Mouse (Mus musculus) intestine, embryonic 16.5 days (tissue): ENCODE data around the gene Abca2. TPM values are rescaled to one million over a fixed set of nuclear protein-coding genes. Genes with fewer than 3 reads are reported as not detected.
A peak's percentile ranks its signal among the peaks of the same experiment; 100 is the strongest.

Experiments
- ATAC-seq: fragments of 200-750 bp; cut with Nextera tagmentation; 2 replicates; pipeline ENCODE4 v1.8.0; 2017; ENCODE audit warnings: moderate TSS enrichment, moderate library complexity
- H3K27ac ChIP-seq: fragments of 300-500 bp; sonication (generic); 2 replicates; pipeline ENCODE4 v1.5.1; 2014; ENCODE audit warnings: mild to moderate bottlenecking, low read length
- H3K27me3 ChIP-seq: fragments of 300-500 bp; sonication (generic); replicated peaks from 2 replicates; pipeline ENCODE4 v1.6.1; 2014; ENCODE audit warnings: low read length, control low read depth, mixed read lengths; ENCODE audit not compliant: control insufficient read depth, insufficient read depth
- H3K36me3 ChIP-seq: fragments of 300-500 bp; sonication (generic); 2 replicates; pipeline ENCODE4 v1.6.1; 2014; ENCODE audit warnings: low read length, control low read depth; ENCODE audit not compliant: control insufficient read depth, insufficient read depth
- H3K4me1 ChIP-seq: fragments of 300-500 bp; sonication (generic); 2 replicates; pipeline ENCODE4 v1.6.1; 2014; ENCODE audit warnings: low read length, control low read depth, mixed read lengths; ENCODE audit not compliant: control insufficient read depth, insufficient read depth
- H3K4me2 ChIP-seq: fragments of 300-500 bp; sonication (generic); 2 replicates; pipeline ENCODE4 v1.6.1; 2014; ENCODE audit warnings: low read depth, low read length, control low read depth
- H3K4me3 ChIP-seq: fragments of 300-500 bp; sonication (generic); 2 replicates; pipeline ENCODE4 v1.5.1; 2014; ENCODE audit warnings: mild to moderate bottlenecking, low read length
- H3K9ac ChIP-seq: fragments of 300-500 bp; sonication (generic); 2 replicates; pipeline ENCODE4 v1.6.1; 2014; ENCODE audit warnings: low read depth, low read length
- H3K9me3 ChIP-seq: fragments of 300-500 bp; sonication (generic); 2 replicates; pipeline ENCODE4 v1.6.1; 2016; ENCODE audit warnings: low read length, control low read depth; ENCODE audit not compliant: control insufficient read depth
- WGBS: fragments of 180-500 bp; shearing (Covaris S2); extraction: QIAGEN DNeasy Blood & Tissue Kit; methylation state at CpG from one replicate; pipeline ENCODE4 v1.1.7; 2014; 5-methylcytosine and 5-hydroxymethylcytosine counted together
- polyA plus RNA-seq: library from polyadenylated mRNA; unstranded; fragments of >200 nt; fragmentation: Nextera tagmentation; extraction: Ambion mirVana; gene quantifications from 2 replicates; pipeline ENCODE4 v1.2.1, GENCODE M21; 2015

The Abca2 gene
- polyA plus RNA-seq, 1 experiment from 2014 or later = 2.1 TPM

DNA sequence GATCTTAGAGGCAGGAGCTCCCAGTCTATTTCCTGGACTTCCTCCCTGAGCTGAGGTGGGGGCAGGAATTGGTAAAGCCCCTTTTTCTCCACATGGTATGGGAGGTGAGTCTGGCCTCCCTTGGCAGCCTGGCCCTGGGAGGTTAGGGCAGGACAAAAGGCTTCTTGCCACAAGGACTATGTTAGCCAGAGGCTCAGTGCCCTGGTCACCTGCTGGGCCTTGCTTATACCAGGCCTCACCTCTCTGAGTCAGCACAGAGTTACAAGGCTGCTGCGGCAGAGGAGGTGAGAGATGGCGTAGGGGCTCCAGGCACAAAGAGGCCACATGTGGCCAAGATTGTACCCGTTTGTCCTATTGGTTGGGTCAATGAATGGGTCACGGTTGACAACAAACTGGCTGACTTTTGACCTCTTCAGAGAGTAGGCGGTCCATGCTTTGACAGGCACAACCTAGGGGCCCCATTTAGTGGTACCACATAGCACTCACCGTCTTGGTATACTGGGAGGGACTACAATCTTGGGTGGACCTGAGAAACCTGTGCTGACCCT, 2.9 kb downstream of the Abca2 start:
- ATAC-seq = no peak
- H3K4me3 ChIP-seq = no peak overlapping the region
- 73% methylated on average over 6 of the region's 6 CpGs for WGBS
- no peak overlapping the region for H3K4me2 ChIP-seq
- H3K27ac ChIP-seq = no peak overlapping the region
- H3K9me3 ChIP-seq = no peaks in the 10 kb centered on the region
- 0 out of 2 replicates have a peak, but pooled peaks cover 3% of the 10 kb centered on the region for H3K4me1 ChIP-seq
- H3K9ac ChIP-seq = no peak overlapping the region
- H3K36me3 ChIP-seq = no peaks in the 10 kb centered on the region
- no peaks in the 10 kb centered on the region; the same call in 1 of the 2 replicates for H3K27me3 ChIP-seq

GRCm38 (mm10) chr2:25432326-25433098, 4.0 kb downstream of the Abca2 start:
- H3K27me3 ChIP-seq = no peaks in the 10 kb centered on the region; the same call in 1 of the 2 replicates
- no peak for ATAC-seq
- H3K9me3 ChIP-seq = no peaks in the 10 kb centered on the region
- no peak overlapping the region for H3K4me3 ChIP-seq
- no peak overlapping the region for H3K4me2 ChIP-seq
- 85% methylated on average over 11 of the region's 11 CpGs for WGBS
- H3K27ac ChIP-seq = no peak overlapping the region
- H3K36me3 ChIP-seq = no peaks in the 10 kb centered on the region
- H3K9ac ChIP-seq = no peak overlapping the region
- 0 out of 2 replicates have a peak, but pooled peaks cover 3% of the 10 kb centered on the region for H3K4me1 ChIP-seq

- Histone ChIP-seq H3K9ac (no peak overlapping the region), H3K27me3 (no peaks in the 10 kb centered on the region; the same call in 1 of the 2 replicates), H3K9me3 (no peaks in the 10 kb centered on the region), H3K27ac (no peak overlapping the region), H3K4me3 (no peak overlapping the region), H3K4me2 (no peak overlapping the region), H3K4me1 (0 out of 2 replicates have a peak, but pooled peaks cover 2% of the 10 kb centered on the region), H3K36me3 (no peaks in the 10 kb centered on the region)
- WGBS = 91% methylated on average over 17 of the region's 17 CpGs
- ATAC-seq = no peak
These were observed 4.6 kb downstream of the Abca2 start for GRCm38 (mm10) chr2:25433101-25433500.

DNA sequence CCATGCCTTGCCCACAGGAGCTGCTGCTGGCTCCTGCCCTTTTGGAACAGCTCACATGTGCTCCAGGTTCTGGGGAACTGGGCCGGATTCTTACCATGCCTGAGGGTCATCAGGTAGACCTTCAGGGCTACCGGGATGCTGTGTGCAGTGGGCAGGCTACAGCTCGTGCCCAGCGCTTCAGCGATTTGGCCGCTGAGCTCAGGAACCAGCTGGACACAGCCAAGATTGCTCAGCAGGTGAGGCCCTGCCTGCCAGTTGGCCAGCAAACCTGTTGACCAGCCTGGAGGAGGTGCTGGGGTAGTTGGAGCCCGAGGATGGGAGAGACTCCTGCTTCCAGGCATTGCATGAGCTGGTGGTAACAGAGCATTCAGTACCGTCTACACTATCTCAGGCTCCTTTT, 5.8 kb downstream of the Abca2 start:
- ATAC-seq = no peak
- H3K4me2 ChIP-seq = no peak overlapping the region
- no peaks in the 10 kb centered on the region; the same call in 1 of the 2 replicates for H3K27me3 ChIP-seq
- no peaks in the 10 kb centered on the region for H3K9me3 ChIP-seq
- H3K27ac ChIP-seq = no peak overlapping the region
- WGBS = 85% methylated on average over 8 of the region's 8 CpGs
- no peak overlapping the region for H3K4me3 ChIP-seq
- H3K9ac ChIP-seq = no peak overlapping the region
- no peaks in the 10 kb centered on the region for H3K36me3 ChIP-seq
- no peaks in the 10 kb centered on the region for H3K4me1 ChIP-seq

GRCm38 (mm10) chr2:25436286-25436820, 7.8 kb downstream of the Abca2 start:
- Histone ChIP-seq H3K4me2 (no peak overlapping the region), H3K9ac (no peak overlapping the region), H3K9me3 (no peaks in the 10 kb centered on the region), H3K27me3 (no peaks in the 10 kb centered on the region), H3K4me3 (no peak overlapping the region), H3K4me1 (no peaks in the 10 kb centered on the region), H3K27ac (no peak overlapping the region), H3K36me3 (no peaks in the 10 kb centered on the region)
- no peak for ATAC-seq
- 89% methylated on average over 10 of the region's 10 CpGs for WGBS

DNA sequence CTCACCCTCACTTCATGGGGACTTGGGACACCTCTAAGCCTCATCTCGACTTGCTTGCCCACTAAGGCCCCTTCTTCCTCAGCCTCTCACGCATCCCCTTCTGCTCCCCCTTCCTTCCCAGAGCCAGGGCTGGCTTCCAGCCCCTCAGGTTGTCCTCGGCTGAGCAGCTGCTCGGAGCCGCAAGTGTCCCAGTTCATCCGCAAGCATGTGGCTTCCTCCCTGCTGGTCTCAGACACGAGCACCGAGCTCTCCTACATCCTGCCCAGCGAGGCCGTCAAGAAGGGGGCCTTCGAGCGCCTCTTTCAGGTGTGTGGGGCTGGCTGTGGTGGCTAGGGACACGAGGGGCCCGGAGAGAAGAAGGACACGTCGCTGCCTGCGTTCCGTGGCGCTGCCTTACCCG, 12.6 kb downstream of the Abca2 start:
- no peaks in the 10 kb centered on the region for H3K4me1 ChIP-seq
- no peak overlapping the region for H3K9ac ChIP-seq
- H3K27me3 ChIP-seq = no peaks in the 10 kb centered on the region
- WGBS = 81% methylated on average over 20 of the region's 20 CpGs
- no peak for ATAC-seq
- H3K36me3 ChIP-seq = no peaks in the 10 kb centered on the region
- no peak overlapping the region for H3K27ac ChIP-seq
- H3K4me3 ChIP-seq = no peak overlapping the region
- no peak overlapping the region for H3K4me2 ChIP-seq
- no peaks in the 10 kb centered on the region for H3K9me3 ChIP-seq

DNA sequence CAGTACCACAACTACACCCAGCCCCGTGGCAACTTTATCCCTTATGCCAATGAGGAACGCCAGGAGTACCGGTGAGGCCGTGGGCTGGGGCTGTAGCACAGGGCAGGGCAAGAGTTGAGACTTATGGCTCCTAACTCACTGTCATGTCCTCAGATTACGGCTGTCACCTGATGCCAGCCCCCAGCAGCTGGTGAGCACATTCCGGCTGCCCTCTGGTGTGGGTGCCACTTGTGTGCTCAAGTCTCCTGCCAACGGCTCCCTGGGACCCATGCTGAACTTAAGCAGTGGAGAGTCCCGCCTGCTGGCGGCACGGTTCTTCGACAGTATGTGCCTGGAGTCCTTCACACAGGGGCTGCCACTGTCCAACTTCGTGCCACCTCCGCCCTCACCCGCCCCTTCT, 14.2 kb downstream of the Abca2 start:
- ATAC-seq = no peak
- H3K27me3 ChIP-seq = no peaks in the 10 kb centered on the region
- WGBS = 93% methylated on average over 14 of the region's 14 CpGs

DNA sequence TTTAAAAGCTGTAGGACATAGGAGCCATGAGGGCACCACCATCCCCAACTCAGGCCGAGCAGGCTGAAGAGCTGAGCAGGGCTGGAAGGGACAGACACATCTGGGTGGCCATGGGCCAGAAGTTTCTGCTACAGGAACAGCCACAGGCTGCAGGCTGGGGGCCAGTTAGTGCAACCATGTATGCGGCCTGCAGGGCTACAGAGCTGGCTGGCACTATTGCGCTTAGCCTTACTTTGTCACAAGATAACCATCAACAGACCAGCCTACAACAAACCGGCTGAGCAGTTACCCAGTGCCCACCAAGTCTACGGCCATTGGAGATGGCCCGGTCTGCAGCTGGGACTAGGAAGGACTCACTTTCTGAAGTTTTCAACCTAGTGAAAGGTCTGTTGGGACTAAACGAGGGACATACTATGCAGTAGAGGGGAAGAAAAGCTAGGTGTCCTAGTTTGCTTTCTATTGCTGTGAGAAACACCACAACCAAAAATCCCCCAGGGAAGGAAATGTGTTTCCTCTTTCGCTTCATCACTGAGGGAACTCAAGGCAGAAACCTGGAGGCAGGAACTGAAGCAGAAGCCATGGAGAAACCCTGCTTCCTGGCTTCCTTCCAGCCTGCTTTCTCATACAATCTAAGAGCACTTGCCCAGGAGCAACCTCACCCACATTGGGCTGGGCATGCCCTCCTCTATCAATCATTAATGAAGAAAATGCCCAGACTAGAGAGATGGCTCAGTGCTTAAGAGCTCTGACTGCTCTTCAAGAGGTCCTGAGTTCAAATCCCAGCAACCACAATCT, 22.5 kb downstream of the Abca2 start:
- Histone ChIP-seq H3K9me3 (no peaks in the 10 kb centered on the region), H3K27ac (no peak overlapping the region), H3K4me3 (no peak overlapping the region), H3K27me3 (no peaks in the 10 kb centered on the region), H3K4me2 (no peak overlapping the region), H3K9ac (no peak overlapping the region), H3K36me3 (no peaks in the 10 kb centered on the region), H3K4me1 (peaks cover 2% of the 10 kb centered on the region; the same call in 1 of the 2 replicates)
- peak; percentile 58; the same call in 1 of the 2 replicates for ATAC-seq
- 77% methylated on average over 8 of the region's 8 CpGs for WGBS

More for the DNA sequence above, 14.2 kb downstream of the Abca2 start:
- no peaks in the 10 kb centered on the region for H3K36me3 ChIP-seq
- H3K9me3 ChIP-seq = no peaks in the 10 kb centered on the region
- H3K4me3 ChIP-seq = no peak overlapping the region
- no peak overlapping the region for H3K27ac ChIP-seq
- H3K4me1 ChIP-seq = no peaks in the 10 kb centered on the region
- no peak overlapping the region for H3K9ac ChIP-seq
- no peak overlapping the region for H3K4me2 ChIP-seq

GRCm38 (mm10) chr2:25452951-25453350, 24.4 kb downstream of the Abca2 start:
- Histone ChIP-seq H3K9ac (no peak overlapping the region), H3K36me3 (no peaks in the 10 kb centered on the region), H3K27me3 (no peaks in the 10 kb centered on the region), H3K9me3 (no peaks in the 10 kb centered on the region), H3K4me1 (peaks cover 19% of the 10 kb centered on the region), H3K4me3 (no peak overlapping the region), H3K27ac (no peak overlapping the region), H3K4me2 (no peak overlapping the region)
- no peak for ATAC-seq
- 48% methylated on average over 1 of the region's 1 CpGs for WGBS
